Mouse (Mus musculus): Measurements from ENCODE around the gene Mrpl54.

DNA sequence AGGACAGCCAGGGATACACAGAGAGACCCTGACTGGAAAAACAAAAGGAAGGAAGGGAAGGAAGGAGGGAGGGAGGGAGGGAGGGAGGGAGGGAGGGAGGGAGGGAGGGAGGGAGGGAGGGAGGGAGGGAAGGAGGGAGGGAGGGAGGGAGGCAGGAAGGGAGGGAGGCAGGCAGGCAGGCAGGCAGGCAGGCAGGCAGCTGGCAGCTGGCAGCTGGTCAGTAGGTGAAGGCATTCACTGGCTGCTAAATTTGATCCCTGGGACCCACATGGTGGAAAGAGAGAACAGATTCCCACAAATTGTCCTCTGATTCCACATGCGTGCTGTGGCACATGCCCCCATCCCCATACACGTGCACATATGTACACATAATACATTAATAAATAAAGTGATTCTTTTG lies 28.1 kb downstream of the Mrpl54 start:
- no peak for TF ChIP-seq CTCF (conservative IDR thresholded peaks at IDR 0.05; ENCODE audit: low read length)
- TF ChIP-seq POU5F1 (IDR thresholded peaks at IDR 0.05; ENCODE audit: borderline replicate concordance, low read length): no peak
